Mouse (Mus musculus): ENCODE measurements around the gene Egflam.

The Egflam gene

GRCm38 (mm10) chr15:7397818-7398608, at the start of gene Egflam:
Gene Egflam, minus strand, starts transcription at chr15:7398395.
- no peak for DNase-seq (ENCODE audit: low spot score)

GRCm38 (mm10) chr15:7443396-7444315, 45.5 kb upstream of the Egflam start:
- DNase-seq (ENCODE audit: low spot score), result peak; percentile 30

- DNase-seq (ENCODE audit: low spot score), result no peak
Observed at GRCm38 (mm10) chr15:7442148-7443100, 44.2 kb upstream of the Egflam start.

GRCm38 (mm10) chr15:7424282-7424681, 26.1 kb upstream of the Egflam start:
- no peak for DNase-seq (ENCODE audit: low spot score)

- no peak for DNase-seq (ENCODE audit: low spot score)
Observed at GRCm38 (mm10) chr15:7404521-7404920, 6.3 kb upstream of the Egflam start.

GRCm38 (mm10) chr15:7398609-7399540, 680 bp upstream of the Egflam start:
- DNase-seq (ENCODE audit: low spot score), result no peak

GRCm38 (mm10) chr15:7397446-7397817, 763 bp downstream of the Egflam start:
- DNase-seq (ENCODE audit: low spot score), result no peak

- no peak for DNase-seq (ENCODE audit: low spot score)
Observed at GRCm38 (mm10) chr15:7383349-7383748, 14.8 kb downstream of the Egflam start.

- DNase-seq (ENCODE audit: low spot score), result no peak
Observed at GRCm38 (mm10) chr15:7382457-7382856, 15.7 kb downstream of the Egflam start.

GRCm38 (mm10) chr15:7352635-7353051, 45.6 kb downstream of the Egflam start:
- no peak for DNase-seq (ENCODE audit: low spot score)

- no peak for DNase-seq (ENCODE audit: low spot score)
Observed at GRCm38 (mm10) chr15:7340703-7341309, 57.4 kb downstream of the Egflam start.

GRCm38 (mm10) chr15:7334517-7335298, 63.5 kb downstream of the Egflam start:
- DNase-seq (ENCODE audit: low spot score), result no peak

GRCm38 (mm10) chr15:7332875-7333274, 65.3 kb downstream of the Egflam start:
- no peak for DNase-seq (ENCODE audit: low spot score)

- no peak for DNase-seq (ENCODE audit: low spot score)
Observed at GRCm38 (mm10) chr15:7322599-7323311, 75.4 kb downstream of the Egflam start.

- DNase-seq (ENCODE audit: low spot score), result no peak
Observed at GRCm38 (mm10) chr15:7320901-7321300, 77.3 kb downstream of the Egflam start.

- no peak for DNase-seq (ENCODE audit: low spot score)
Observed at GRCm38 (mm10) chr15:7315539-7315938, 82.7 kb downstream of the Egflam start.

GRCm38 (mm10) chr15:7308711-7309110, 89.5 kb downstream of the Egflam start:
- DNase-seq (ENCODE audit: low spot score), result no peak

GRCm38 (mm10) chr15:7299892-7300291, 98.3 kb downstream of the Egflam start:
- no peak for DNase-seq (ENCODE audit: low spot score)

- DNase-seq (ENCODE audit: low spot score), result no peak
Observed at GRCm38 (mm10) chr15:7295199-7295598, 103.0 kb downstream of the Egflam start.

Data from layer of hippocampus, adult 9-10 months (tissue).